ENCODE assay signal across 9 mouse cellular contexts in the genomic region with DNA sequence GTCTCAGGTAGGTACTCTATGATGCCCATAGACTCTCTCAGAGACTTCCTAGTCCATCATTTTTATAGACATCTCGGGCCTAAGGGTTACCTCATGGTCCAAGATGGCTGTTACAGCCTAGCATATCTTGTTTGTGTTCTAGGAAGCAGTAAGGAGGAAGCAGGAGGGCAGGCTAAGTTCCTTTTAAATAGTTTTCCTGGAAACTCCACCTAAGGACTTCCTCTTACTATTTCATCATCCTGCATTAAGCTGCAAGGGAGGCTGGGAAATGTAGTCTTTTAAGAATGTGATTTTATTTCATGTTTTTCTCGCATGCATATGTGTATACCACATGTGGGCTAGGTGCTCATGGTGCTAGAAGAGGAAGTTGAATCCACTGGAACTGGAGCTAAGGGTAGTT. TPM values are rescaled to one million over a fixed set of nuclear protein-coding genes. Genes with fewer than 3 reads are reported as not detected.
DNase-seq lines count a peak whose midpoint lies in the region; ATAC-seq lines count a peak whose summit lies in the region.
"Had no signal": no experiment of that assay in that cellular context is flagged by ENCODE, and none has a peak within 500 bp of the region (broad histone marks: within the 10 kb centered on the region; RNA-seq: fewer than 3 reads in every experiment).

No protein-coding gene starts in this region.

- WGBS in heart, embryonic 11.5 days (ENCODE audit: insufficient replicate concordance): 70% methylated on average over 2 of the region's 2 CpGs

- H3K4me3 ChIP-seq in heart, embryonic 11.5 days (ENCODE audit: low read depth, low read length): no peak overlapping the region

- no peaks in the 10 kb centered on the region for H3K36me3 ChIP-seq in heart, embryonic 11.5 days (ENCODE audit: control insufficient read depth, insufficient read depth, low read length)

- no peaks in the 10 kb centered on the region for H3K4me1 ChIP-seq in heart, embryonic 11.5 days (ENCODE audit: control insufficient read depth, insufficient read depth, low read length)

- no peak overlapping the region for H3K27ac ChIP-seq in heart, embryonic 11.5 days (ENCODE audit: low read depth, low read length)

- DNase-seq in heart, postnatal 14 days: no peak
- DNase-seq in c-Kit-positive CD71-positive TER-119-positive erythroid progenitor cells, embryonic 14.5 days (ENCODE audit: low spot score): peak; percentile 79
- peak; percentile 54 for DNase-seq in lung, postnatal 25 days (ENCODE audit: low spot score)
- DNase-seq in cerebellum, postnatal 4 days (ENCODE audit: low spot score in 2 of 2): no peak
- no peak for DNase-seq in kidney, adult 8-10 months
- no peak for DNase-seq in layer of hippocampus, adult 9-11 months

- peak; percentile 55 for ATAC-seq in heart, embryonic 11.5 days (replicated peaks; ENCODE audit: insufficient number of reproducible peaks, low FRiP score, low TSS enrichment)
- peak; percentile 86 for ATAC-seq in CD4-positive, CD25-positive, alpha-beta regulatory T cell, adult 4 months

- H3K9me3 ChIP-seq in heart, embryonic 11.5 days (replicated peaks; ENCODE audit: control insufficient read depth, low read length): no peaks in the 10 kb centered on the region

- H3K4me2 ChIP-seq in heart, embryonic 11.5 days: no peak overlapping the region
- H3K4me2 ChIP-seq: midbrain, embryonic 11.5 days had no signal

- no peaks in the 10 kb centered on the region for H3K27me3 ChIP-seq in heart, embryonic 11.5 days (ENCODE audit: control insufficient read depth, insufficient read depth, low read length)

- intact Hi-C loops in heart, postnatal 14 days (cut with DNase I): no loop called here

- H3K9ac ChIP-seq in heart, embryonic 11.5 days (ENCODE audit: low read depth, low read length): no peak overlapping the region

RNA-seq across cellular contexts. Expression of a gene that starts 6.2 kb away (rescaled TPM):
- 13.4 and 14.4 TPM in 2 replicates for polyA plus RNA-seq in heart, embryonic 11.5 days (2014; fragmentation: Nextera tagmentation; extraction: Ambion mirVana)
- 100 to 1,000 TPM; 111 to 112 TPM for total RNA-seq in heart, postnatal 14 days (2021)
- 10 to 100 TPM; 16.6 to 25.7 TPM for polyA plus RNA-seq in CD4-positive, CD25-positive, alpha-beta regulatory T cell, adult 4 months (2017; shearing (Covaris generic))

RNA-seq across cellular contexts. Expression of a gene that starts 31.6 kb away (rescaled TPM):
- 20.6 and 31.9 TPM in 2 replicates for polyA plus RNA-seq in heart, embryonic 11.5 days (2014; fragmentation: Nextera tagmentation; extraction: Ambion mirVana)
- 10 to 100 TPM; 61.9 to 65.0 TPM for total RNA-seq in heart, postnatal 14 days (2021)
- 10 to 100 TPM; 39.2 to 51.8 TPM for polyA plus RNA-seq in CD4-positive, CD25-positive, alpha-beta regulatory T cell, adult 4 months (2017; shearing (Covaris generic))

Comparison
In these comparisons a context has a peak if more than half of its experiments do, and no peak if none do; other contexts are left out.
1. DNase-seq: peak in c-Kit-positive CD71-positive TER-119-positive erythroid progenitor cells, embryonic 14.5 days (single experiment) and lung, postnatal 25 days (single experiment); none in heart, postnatal 14 days (0 of 2), cerebellum, postnatal 4 days (0 of 2), kidney, adult 8-10 months (0 of 2) and layer of hippocampus, adult 9-11 months (single experiment).